Mouse (Mus musculus) testis, adult 2 months (tissue): Measurements from ENCODE around the gene Mrps15. TPM values are rescaled to one million over a fixed set of nuclear protein-coding genes. Genes with fewer than 3 reads are reported as not detected.
"Not testable (repeated sequence)": the region's sequence is repeated elsewhere in the genome, so short reads cannot be mapped to it uniquely, and the experiment has no call there.

Source experiments
- H3K27ac ChIP-seq: fragments of 200-500 bp; 2 replicates; pipeline ENCODE4 v1.5.1; 2012; ENCODE audit warnings: low read depth, low read length; ENCODE audit not compliant: control insufficient read depth, insufficient read depth
- H3K27me3 ChIP-seq: fragments of 200-500 bp; 2 replicates; pipeline ENCODE4 v1.6.1; 2012; ENCODE audit warnings: mild to moderate bottlenecking, low read length, moderate library complexity; ENCODE audit not compliant: control insufficient read depth, insufficient read depth
- H3K36me3 ChIP-seq: fragments of 200-500 bp; 2 replicates; pipeline ENCODE4 v1.6.1; 2012; ENCODE audit warnings: mild to moderate bottlenecking, low read length; ENCODE audit not compliant: control insufficient read depth, insufficient read depth
- H3K4me1 ChIP-seq: fragments of 200-500 bp; 2 replicates; pipeline ENCODE4 v1.6.1; 2012; ENCODE audit warnings: low read length; ENCODE audit not compliant: control insufficient read depth, insufficient read depth
- H3K4me3 ChIP-seq: fragments of 200-500 bp; 2 replicates; pipeline ENCODE4 v1.5.1; 2012; ENCODE audit warnings: low read depth, mild to moderate bottlenecking, low read length, moderate library complexity, mixed read lengths; ENCODE audit not compliant: control insufficient read depth
- CTCF ChIP-seq: fragments of 200-500 bp; IDR thresholded peaks from 2 replicates; pipeline ENCODE4 v1.5.1; 2012; ENCODE audit warnings: low read depth, mild to moderate bottlenecking, inconsistent platforms, low read length, moderate library complexity; ENCODE audit not compliant: control insufficient read depth, insufficient read depth, insufficient replicate concordance
- POLR2A ChIP-seq: fragments of 200-500 bp; IDR thresholded peaks from 2 replicates; pipeline ENCODE4 v1.6.1; 2012; ENCODE audit warnings: low read depth, mild to moderate bottlenecking, inconsistent platforms, low read length, moderate library complexity; ENCODE audit not compliant: control insufficient read depth
- polyA plus RNA-seq: library from polyadenylated mRNA; depleted of rRNA; stranded (reverse); fragments of >200 nt; gene quantifications from 2 replicates; pipeline ENCODE4 v1.2.3, GENCODE M21; 2012

Gene Mrps15
- polyA plus RNA-seq, 1 experiment, result 30.4 TPM

DNA sequence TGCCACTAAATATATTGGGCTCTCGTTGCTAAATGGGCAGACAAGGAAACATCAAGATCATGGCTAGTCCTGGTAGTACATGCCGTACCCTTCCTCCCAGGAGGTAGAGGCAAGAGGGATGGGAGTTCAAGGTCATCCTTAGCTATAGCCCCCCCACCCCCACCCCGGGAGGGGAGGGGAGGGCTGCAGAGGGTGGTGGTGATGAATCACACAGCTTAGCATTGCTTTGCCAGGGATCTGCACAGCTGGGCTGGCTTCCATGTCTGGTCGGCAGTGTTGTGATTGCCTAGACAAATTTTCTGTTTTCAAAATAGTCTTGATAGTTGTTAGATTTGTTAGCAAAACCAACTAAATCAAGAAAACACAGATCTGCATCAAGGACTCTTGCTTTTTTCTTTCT lies 32.5 kb downstream of the Mrps15 start:
- Histone ChIP-seq H3K36me3 (peaks cover 2% of the 10 kb centered on the region), H3K4me1 (no peaks in the 10 kb centered on the region), H3K27ac (no peak overlapping the region), H3K4me3 (no peak overlapping the region), H3K27me3 (no peaks in the 10 kb centered on the region)
- no peak for TF ChIP-seq CTCF
- TF ChIP-seq POLR2A, result no peak

GRCm38 (mm10) chr4:126081601-126082000 lies 34.9 kb downstream of the Mrps15 start:
- no peak overlapping the region for H3K27ac ChIP-seq
- TF ChIP-seq CTCF (no peak), POLR2A (no peak)
- H3K36me3 ChIP-seq, result no peaks in the 10 kb centered on the region; the same call in none of the 2 replicates
- no peak overlapping the region for H3K4me3 ChIP-seq
- H3K27me3 ChIP-seq, result no peaks in the 10 kb centered on the region
- H3K4me1 ChIP-seq, result no peaks in the 10 kb centered on the region

DNA sequence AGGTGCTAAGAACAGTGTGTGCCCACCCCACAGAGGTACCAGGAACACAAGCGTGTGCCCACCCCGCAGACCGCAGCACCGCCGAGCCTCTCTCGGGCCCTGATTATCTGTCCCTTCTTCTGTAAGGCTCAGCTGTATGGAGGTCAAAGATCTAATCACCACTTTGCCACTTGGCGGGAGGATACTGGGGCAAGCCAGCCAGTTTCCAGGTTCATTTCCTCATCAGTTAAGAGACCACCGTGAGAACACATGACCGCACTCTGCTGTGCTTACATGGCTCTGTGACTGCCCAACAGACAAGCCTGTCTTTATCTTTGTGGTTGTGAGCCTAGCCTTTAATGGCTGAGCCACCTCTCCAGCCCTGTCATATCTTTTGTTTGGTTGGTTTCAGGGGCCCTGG lies 36.3 kb downstream of the Mrps15 start:
- Histone ChIP-seq H3K4me1 (no peaks in the 10 kb centered on the region), H3K36me3 (no peaks in the 10 kb centered on the region; the same call in 1 of the 2 replicates), H3K4me3 (no peak overlapping the region), H3K27ac (no peak overlapping the region), H3K27me3 (no peaks in the 10 kb centered on the region)
- TF ChIP-seq CTCF (no peak), POLR2A (no peak)

- Histone ChIP-seq H3K36me3 (no peaks in the 10 kb centered on the region; the same call in 1 of the 2 replicates), H3K27ac (no peak overlapping the region), H3K27me3 (no peaks in the 10 kb centered on the region), H3K4me1 (no peaks in the 10 kb centered on the region), H3K4me3 (no peak overlapping the region)
- no peak for TF ChIP-seq CTCF
- no peak for TF ChIP-seq POLR2A
Measured at GRCm38 (mm10) chr4:126084382-126084781, 37.7 kb downstream of the Mrps15 start.

DNA sequence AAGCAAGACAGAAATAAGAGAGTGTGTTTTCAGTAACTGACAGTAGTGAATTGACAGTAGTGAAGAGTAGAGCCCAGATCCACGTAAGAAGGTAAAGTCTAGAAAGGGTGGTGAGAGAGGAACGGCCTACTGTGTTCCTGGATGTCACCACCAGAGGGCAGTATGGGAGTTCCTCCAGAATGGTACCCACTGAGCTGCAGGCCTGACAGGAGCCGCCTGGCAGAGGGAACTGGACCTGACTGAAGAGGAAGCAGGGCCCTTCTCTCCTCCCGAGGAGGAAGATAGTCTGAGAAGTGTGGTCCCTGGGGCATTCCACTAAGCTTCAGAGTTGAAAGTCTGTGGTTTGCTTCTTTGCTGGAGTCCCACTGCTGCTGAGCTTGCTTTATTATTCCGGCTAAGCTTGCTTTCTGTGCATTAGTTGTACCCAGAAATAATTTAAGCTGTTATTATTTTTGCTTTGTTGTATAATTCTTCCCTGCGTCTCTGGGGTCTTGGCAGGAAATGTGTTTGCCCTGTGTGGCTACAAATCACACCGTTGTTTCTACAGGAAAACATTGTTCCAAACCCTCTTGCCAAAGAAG lies 39.4 kb downstream of the Mrps15 start:
- no peaks in the 10 kb centered on the region for H3K27me3 ChIP-seq
- H3K4me1 ChIP-seq, result no peaks in the 10 kb centered on the region
- peak overlapping the region; percentile 26 for H3K27ac ChIP-seq
- TF ChIP-seq POLR2A (no peak), CTCF (peak; percentile 77; the same call in 1 of the 2 replicates)
- no peak overlapping the region for H3K4me3 ChIP-seq
- H3K36me3 ChIP-seq, result no peaks in the 10 kb centered on the region; the same call in 1 of the 2 replicates

DNA sequence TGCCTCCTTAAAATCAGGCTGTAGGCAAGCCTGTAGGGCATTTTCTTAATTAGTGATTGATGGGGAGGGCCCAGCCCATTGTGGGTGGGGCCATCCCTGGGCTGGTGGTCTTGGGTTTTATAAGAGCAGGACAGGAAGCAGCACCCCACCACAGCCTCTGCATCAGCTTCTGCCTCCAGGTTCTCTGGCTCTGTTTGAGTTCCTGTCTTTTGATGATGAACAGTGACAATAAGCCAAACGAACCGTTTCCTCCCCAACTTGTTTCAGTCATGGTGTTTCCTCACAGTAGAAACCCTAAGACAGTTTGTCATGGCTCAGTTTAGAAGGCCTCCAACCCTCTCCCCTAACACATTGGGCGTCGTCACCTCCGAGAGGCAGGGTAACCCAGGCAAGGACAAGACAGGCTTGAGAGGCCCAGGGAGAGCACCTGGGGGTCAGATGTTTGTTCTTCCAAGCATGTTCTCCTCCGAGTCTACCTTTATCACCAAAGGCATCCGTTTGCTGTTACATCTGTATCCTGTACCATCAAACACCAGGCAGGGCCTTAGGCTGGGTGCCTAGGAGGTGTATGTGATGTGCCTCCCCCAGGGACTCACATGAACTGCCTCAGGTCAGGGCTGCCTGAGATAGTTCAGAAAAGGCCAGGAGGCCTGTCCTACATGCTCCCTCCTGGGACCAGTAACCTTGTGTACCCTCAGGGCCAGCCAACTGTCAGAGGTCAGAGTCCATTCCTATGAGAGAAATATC lies 43.5 kb downstream of the Mrps15 start:
- no peaks in the 10 kb centered on the region for H3K4me1 ChIP-seq
- no peaks in the 10 kb centered on the region for H3K27me3 ChIP-seq
- no peak overlapping the region for H3K27ac ChIP-seq
- H3K4me3 ChIP-seq, result no peak overlapping the region
- TF ChIP-seq CTCF (no peak), POLR2A (no peak)
- H3K36me3 ChIP-seq, result no peaks in the 10 kb centered on the region

GRCm38 (mm10) chr4:126090848-126091124 lies 44.1 kb downstream of the Mrps15 start:
- no peak overlapping the region for H3K27ac ChIP-seq
- no peaks in the 10 kb centered on the region for H3K4me1 ChIP-seq
- TF ChIP-seq POLR2A (no peak), CTCF (no peak)
- H3K27me3 ChIP-seq, result no peaks in the 10 kb centered on the region
- H3K4me3 ChIP-seq, result no peak overlapping the region
- H3K36me3 ChIP-seq, result no peaks in the 10 kb centered on the region

DNA sequence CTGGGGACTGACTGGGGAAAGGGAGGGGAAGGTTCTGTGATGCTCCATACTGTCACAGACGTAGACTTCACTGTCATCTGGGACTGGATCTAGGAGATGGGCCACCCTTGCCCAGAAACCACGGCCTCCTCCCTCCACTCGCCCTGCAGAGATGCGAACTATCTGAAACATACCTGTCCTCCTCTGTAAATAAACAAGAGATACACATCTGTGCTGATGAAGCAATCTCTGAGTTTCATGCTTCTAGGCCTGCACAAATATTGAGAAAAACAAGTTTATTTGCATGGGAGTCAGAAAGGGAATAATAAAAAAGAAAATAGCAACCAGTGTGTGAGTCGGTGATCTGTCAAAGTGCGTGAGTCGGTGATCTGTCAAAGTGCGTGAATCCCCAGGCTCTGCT lies 45.1 kb downstream of the Mrps15 start:
- TF ChIP-seq POLR2A, result no peak
- TF ChIP-seq CTCF, result no peak
- Histone ChIP-seq H3K27ac (no peak overlapping the region), H3K4me1 (peaks cover 2% of the 10 kb centered on the region; the same call in 1 of the 2 replicates), H3K36me3 (no peaks in the 10 kb centered on the region), H3K4me3 (no peak overlapping the region), H3K27me3 (no peaks in the 10 kb centered on the region)

GRCm38 (mm10) chr4:126095622-126096430 lies 49.1 kb downstream of the Mrps15 start:
- H3K36me3 ChIP-seq, H3K27me3 ChIP-seq, H3K27ac ChIP-seq, H3K4me1 ChIP-seq, H3K4me3 ChIP-seq: not testable (repeated sequence)
